Mouse (Mus musculus): ENCODE data around the gene Lefty2. TPM values are rescaled to one million over a fixed set of nuclear protein-coding genes. Genes with fewer than 3 reads are reported as not detected.

Gene Lefty2
- total and polyA plus RNA-seq, 3 experiments = not detected

DNA sequence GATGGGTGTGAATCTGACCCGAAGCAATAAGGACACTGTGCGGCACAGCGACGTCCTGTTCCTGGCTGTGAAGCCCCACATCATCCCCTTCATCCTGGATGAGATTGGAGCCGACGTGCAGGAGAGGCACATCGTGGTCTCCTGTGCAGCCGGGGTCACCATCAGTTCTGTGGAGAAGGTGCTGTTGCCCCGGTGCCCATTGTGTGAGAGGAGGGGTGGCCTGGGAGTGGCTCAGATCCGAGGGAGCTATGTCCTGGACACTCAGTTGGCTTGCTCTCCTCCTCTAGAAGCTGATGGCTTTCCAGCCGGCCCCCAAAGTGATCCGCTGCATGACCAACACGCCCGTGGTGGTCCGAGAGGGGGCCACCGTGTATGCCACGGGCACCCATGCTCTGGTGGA is 13.0 kb downstream of the Lefty2 start:
- peak overlapping the region; percentile 1; the same call in 1 of the 2 replicates for H3K9ac ChIP-seq (ENCODE audit: control insufficient read depth, low read depth, low read length, poor library complexity, severe bottlenecking)
- H3K9me3 ChIP-seq (replicated peaks; ENCODE audit: insufficient read depth, low read length) = no peaks in the 10 kb centered on the region
- no peak for TF ChIP-seq MAX (IDR thresholded peaks at IDR 0.05; ENCODE audit: low read length)
- TF ChIP-seq MEF2A (IDR thresholded peaks at IDR 0.05; ENCODE audit: extremely low read depth, insufficient replicate concordance, low read depth, low read length, poor library complexity, severe bottlenecking) = no peak
- no peak for DNase-seq (ENCODE audit: low read depth, low spot score)
- H3K27ac ChIP-seq (ENCODE audit: control insufficient read depth, low read depth, low read length) = no peak overlapping the region; the same call in 1 of the 2 replicates
- H3K79me2 ChIP-seq (ENCODE audit: control insufficient read depth, insufficient read depth, low read length, poor library complexity) = peaks cover 23% of the 10 kb centered on the region
- peak overlapping the region in 1 of 2 experiments; percentile 98; a peak in 1 of 4 replicates for H3K4me3 ChIP-seq (ENCODE audit: control insufficient read depth in 1 of 2, insufficient read depth in 1 of 2, low read depth in 2 of 2, low read length in 2 of 2)
- H3K36me3 ChIP-seq (ENCODE audit: control insufficient read depth in 1 of 2, insufficient read depth in 2 of 2, low read length in 2 of 2) = peaks cover 0 to 26% of the 10 kb centered on the region in 2 experiments; a peak in 2 of 4 replicates
- H3K27me3 ChIP-seq (ENCODE audit: control insufficient read depth in 1 of 2, insufficient read depth in 2 of 2, low read length in 2 of 2) = no peaks in the 10 kb centered on the region
- peaks cover 2 to 32% of the 10 kb centered on the region in 2 experiments for H3K4me1 ChIP-seq (ENCODE audit: control insufficient read depth in 1 of 2, insufficient read depth in 2 of 2, low read length in 2 of 2)

- H3K9me3 ChIP-seq (replicated peaks; ENCODE audit: insufficient read depth, low read length) = no peaks in the 10 kb centered on the region
- no peak overlapping the region for H3K27ac ChIP-seq (ENCODE audit: control insufficient read depth, low read depth, low read length)
- no peak overlapping the region for H3K4me3 ChIP-seq (ENCODE audit: control insufficient read depth in 1 of 2, insufficient read depth in 1 of 2, low read depth in 2 of 2, low read length in 2 of 2)
- H3K36me3 ChIP-seq (ENCODE audit: control insufficient read depth in 1 of 2, insufficient read depth in 2 of 2, low read length in 2 of 2) = peaks cover 0 to 21% of the 10 kb centered on the region in 2 experiments; a peak in 2 of 4 replicates
- H3K9ac ChIP-seq (ENCODE audit: control insufficient read depth, low read depth, low read length, poor library complexity, severe bottlenecking) = no peak overlapping the region
- H3K27me3 ChIP-seq (ENCODE audit: control insufficient read depth in 1 of 2, insufficient read depth in 2 of 2, low read length in 2 of 2) = no peaks in the 10 kb centered on the region
- H3K4me1 ChIP-seq (ENCODE audit: control insufficient read depth in 1 of 2, insufficient read depth in 2 of 2, low read length in 2 of 2) = peaks cover 2 to 36% of the 10 kb centered on the region in 2 experiments
- DNase-seq (ENCODE audit: low read depth, low spot score) = no peak
- peaks cover 23% of the 10 kb centered on the region for H3K79me2 ChIP-seq (ENCODE audit: control insufficient read depth, insufficient read depth, low read length, poor library complexity)
- TF ChIP-seq MXI1 (IDR thresholded peaks at IDR 0.05; ENCODE audit: low read depth, low read length) (no peak), CHD1 (IDR thresholded peaks at IDR 0.05; ENCODE audit: low read depth, low read length) (no peak), NELFE (IDR thresholded peaks at IDR 0.05; ENCODE audit: low read depth, low read length) (no peak), CTCF (IDR thresholded peaks at IDR 0.05 in 2 of 3, conservative IDR thresholded peaks at IDR 0.05 in 1 of 3; ENCODE audit: control insufficient read depth in 1 of 3, insufficient read depth in 1 of 3, low read depth in 2 of 3, low read length in 3 of 3, poor library complexity in 1 of 3, severe bottlenecking in 1 of 3) (no peak), MYC (IDR thresholded peaks at IDR 0.05; ENCODE audit: low read depth, low read length) (no peak), MAZ (IDR thresholded peaks at IDR 0.05; ENCODE audit: low read depth, low read length) (no peak), TCF12 (IDR thresholded peaks at IDR 0.05; ENCODE audit: low read depth, low read length) (no peak), ZKSCAN1 (IDR thresholded peaks at IDR 0.05; ENCODE audit: low read depth, low read length) (no peak), BHLHE40 (IDR thresholded peaks at IDR 0.05; ENCODE audit: borderline replicate concordance, low read depth, low read length) (no peak), GABPA (IDR thresholded peaks at IDR 0.05; ENCODE audit: low read depth, low read length) (no peak), NRF1 (IDR thresholded peaks at IDR 0.05; ENCODE audit: insufficient read depth, low read depth, low read length, poor library complexity, severe bottlenecking) (no peak), ETS1 (IDR thresholded peaks at IDR 0.05; ENCODE audit: low read depth, low read length) (no peak), CHD2 (IDR thresholded peaks at IDR 0.05; ENCODE audit: low read length) (no peak), TAL1 (IDR thresholded peaks at IDR 0.05; ENCODE audit: low read length) (no peak), GATA1 (IDR thresholded peaks at IDR 0.05; ENCODE audit: low read depth, low read length) (no peak), TBP (IDR thresholded peaks at IDR 0.05; ENCODE audit: low read depth, low read length) (no peak), MAX (IDR thresholded peaks at IDR 0.05; ENCODE audit: low read length) (no peak), POLR2AphosphoS5 (IDR thresholded peaks at IDR 0.05; ENCODE audit: borderline replicate concordance, low read depth, low read length) (no peak)
These were observed 13.7 kb downstream of the Lefty2 start for GRCm38 (mm10) chr1:180906461-180907147.

Measured in MEL (cell line).